Mouse (Mus musculus): ENCODE measurements at regions not wholly inside any gene's neighbourhood (a gene's known extent, or its start where the extent isn't known, plus 50 kb on each side); places are given as distances from the start of the nearest gene placed in this dataset.

- Histone ChIP-seq H3K27ac (ENCODE audit: low read depth) (no peak overlapping the region), H3K9ac (replicated peaks; ENCODE audit: low read depth, low read length) (no peak overlapping the region), H3K4me1 (ENCODE audit: control insufficient read depth, insufficient read depth) (no peaks in the 10 kb centered on the region), H3K27me3 (ENCODE audit: control insufficient read depth, insufficient read depth, low read length) (no peaks in the 10 kb centered on the region), H3K4me2 (ENCODE audit: low read depth, low read length) (no peak overlapping the region), H3K4me3 (ENCODE audit: low read depth, low read length) (no peak overlapping the region), H3K9me3 (replicated peaks; ENCODE audit: control insufficient read depth, low read length) (no peaks in the 10 kb centered on the region), H3K36me3 (replicated peaks; ENCODE audit: control insufficient read depth, insufficient read depth, low read length) (no peaks in the 10 kb centered on the region)
- DNase-seq (ENCODE audit: low spot score) (no peak), ATAC-seq (ENCODE audit: insufficient read depth, low read depth) (no peak)
- no peak for TF ChIP-seq CTCF (IDR thresholded peaks at IDR 0.05; ENCODE audit: low read depth)
- TF ChIP-seq EP300 (IDR thresholded peaks at IDR 0.05; ENCODE audit: low read depth) = no peak
- WGBS = 42% methylated on average over 7 of the region's 7 CpGs
These were observed 109.7 kb upstream of the Inhba start for GRCm38 (mm10) chr13:15901710-15902675.

GRCm38 (mm10) chr13:15907806-15908205, 103.8 kb upstream of the Inhba start:
- Histone ChIP-seq H3K36me3 (replicated peaks; ENCODE audit: control insufficient read depth, insufficient read depth, low read length) (no peaks in the 10 kb centered on the region), H3K4me3 (ENCODE audit: low read depth, low read length) (no peak overlapping the region), H3K9ac (replicated peaks; ENCODE audit: low read depth, low read length) (no peak overlapping the region), H3K27me3 (ENCODE audit: control insufficient read depth, insufficient read depth, low read length) (no peaks in the 10 kb centered on the region), H3K27ac (ENCODE audit: low read depth) (no peak overlapping the region), H3K4me2 (ENCODE audit: low read depth, low read length) (no peak overlapping the region), H3K9me3 (replicated peaks; ENCODE audit: control insufficient read depth, low read length) (no peaks in the 10 kb centered on the region), H3K4me1 (ENCODE audit: control insufficient read depth, insufficient read depth) (no peaks in the 10 kb centered on the region)
- DNase-seq (ENCODE audit: low spot score) = no peak
- WGBS = 44% methylated on average over 1 of the region's 1 CpGs
- TF ChIP-seq EP300 (IDR thresholded peaks at IDR 0.05; ENCODE audit: low read depth) (no peak), CTCF (IDR thresholded peaks at IDR 0.05; ENCODE audit: low read depth) (no peak)
- no peak for ATAC-seq (ENCODE audit: insufficient read depth, low read depth)

GRCm38 (mm10) chr13:15910578-15910977, 101.1 kb upstream of the Inhba start:
- TF ChIP-seq CTCF (IDR thresholded peaks at IDR 0.05; ENCODE audit: low read depth) (no peak), EP300 (IDR thresholded peaks at IDR 0.05; ENCODE audit: low read depth) (no peak)
- 29% methylated on average over 2 of the region's 2 CpGs for WGBS

GRCm38 (mm10) chr13:15911263-15911662, 100.4 kb upstream of the Inhba start:
- DNase-seq (ENCODE audit: low spot score) (no peak), ATAC-seq (ENCODE audit: insufficient read depth, low read depth) (no peak)
- 83% methylated on average over 1 of the region's 1 CpGs for WGBS
- Histone ChIP-seq H3K36me3 (replicated peaks; ENCODE audit: control insufficient read depth, insufficient read depth, low read length) (no peaks in the 10 kb centered on the region), H3K27ac (ENCODE audit: low read depth) (no peak overlapping the region), H3K9ac (replicated peaks; ENCODE audit: low read depth, low read length) (no peak overlapping the region), H3K4me1 (ENCODE audit: control insufficient read depth, insufficient read depth) (no peaks in the 10 kb centered on the region), H3K9me3 (replicated peaks; ENCODE audit: control insufficient read depth, low read length) (no peaks in the 10 kb centered on the region), H3K4me3 (ENCODE audit: low read depth, low read length) (no peak overlapping the region), H3K27me3 (ENCODE audit: control insufficient read depth, insufficient read depth, low read length) (no peaks in the 10 kb centered on the region), H3K4me2 (ENCODE audit: low read depth, low read length) (no peak overlapping the region)
- TF ChIP-seq EP300 (IDR thresholded peaks at IDR 0.05; ENCODE audit: low read depth) = no peak

More at GRCm38 (mm10) chr13:15910578-15910977, 101.1 kb upstream of the Inhba start:
- no peaks in the 10 kb centered on the region for H3K9me3 ChIP-seq (replicated peaks; ENCODE audit: control insufficient read depth, low read length)
- no peaks in the 10 kb centered on the region for H3K36me3 ChIP-seq (replicated peaks; ENCODE audit: control insufficient read depth, insufficient read depth, low read length)
- H3K4me2 ChIP-seq (ENCODE audit: low read depth, low read length) = no peak overlapping the region
- no peak overlapping the region for H3K4me3 ChIP-seq (ENCODE audit: low read depth, low read length)
- ATAC-seq (ENCODE audit: insufficient read depth, low read depth) (no peak), DNase-seq (ENCODE audit: low spot score) (no peak)
- H3K9ac ChIP-seq (replicated peaks; ENCODE audit: low read depth, low read length) = no peak overlapping the region
- H3K27me3 ChIP-seq (ENCODE audit: control insufficient read depth, insufficient read depth, low read length) = no peaks in the 10 kb centered on the region
- no peaks in the 10 kb centered on the region for H3K4me1 ChIP-seq (ENCODE audit: control insufficient read depth, insufficient read depth)
- H3K27ac ChIP-seq (ENCODE audit: low read depth) = no peak overlapping the region

- 43% methylated on average over 1 of the region's 1 CpGs for WGBS
- H3K27me3 ChIP-seq (ENCODE audit: control insufficient read depth, insufficient read depth, low read length) = no peaks in the 10 kb centered on the region
- no peak overlapping the region for H3K9ac ChIP-seq (replicated peaks; ENCODE audit: low read depth, low read length)
- DNase-seq (ENCODE audit: low spot score) (no peak), ATAC-seq (ENCODE audit: insufficient read depth, low read depth) (no peak)
- H3K4me2 ChIP-seq (ENCODE audit: low read depth, low read length) = no peak overlapping the region
- TF ChIP-seq EP300 (IDR thresholded peaks at IDR 0.05; ENCODE audit: low read depth) (no peak), CTCF (IDR thresholded peaks at IDR 0.05; ENCODE audit: low read depth) (no peak)
- H3K9me3 ChIP-seq (replicated peaks; ENCODE audit: control insufficient read depth, low read length) = no peaks in the 10 kb centered on the region
- H3K4me1 ChIP-seq (ENCODE audit: control insufficient read depth, insufficient read depth) = no peaks in the 10 kb centered on the region
- H3K36me3 ChIP-seq (replicated peaks; ENCODE audit: control insufficient read depth, insufficient read depth, low read length) = no peaks in the 10 kb centered on the region
- H3K4me3 ChIP-seq (ENCODE audit: low read depth, low read length) = no peak overlapping the region
- H3K27ac ChIP-seq (ENCODE audit: low read depth) = no peak overlapping the region
These were observed 97.4 kb upstream of the Inhba start for GRCm38 (mm10) chr13:15914270-15914669.

All from heart, postnatal 0 days (tissue).